Mouse (Mus musculus) gastrocnemius, postnatal 10 days (tissue): ENCODE measurements around the gene Gm17349. TPM values are rescaled to one million over a fixed set of nuclear protein-coding genes. Genes with fewer than 3 reads are reported as not detected.

Experiments
- DNase-seq: peaks from one replicate; pipeline ENCODE4 v3.0.0; 2021; ENCODE audit warnings: mixed read lengths
- total RNA-seq, 2 experiments: library from RNA; stranded (reverse); gene quantifications; 2 replicates each; pipeline ENCODE4 v1.2.3; 2021

Gm17349 gene
- total RNA-seq, 2 experiments from 2014 or later, result 2.4 TPM; not detected in 1

DNA sequence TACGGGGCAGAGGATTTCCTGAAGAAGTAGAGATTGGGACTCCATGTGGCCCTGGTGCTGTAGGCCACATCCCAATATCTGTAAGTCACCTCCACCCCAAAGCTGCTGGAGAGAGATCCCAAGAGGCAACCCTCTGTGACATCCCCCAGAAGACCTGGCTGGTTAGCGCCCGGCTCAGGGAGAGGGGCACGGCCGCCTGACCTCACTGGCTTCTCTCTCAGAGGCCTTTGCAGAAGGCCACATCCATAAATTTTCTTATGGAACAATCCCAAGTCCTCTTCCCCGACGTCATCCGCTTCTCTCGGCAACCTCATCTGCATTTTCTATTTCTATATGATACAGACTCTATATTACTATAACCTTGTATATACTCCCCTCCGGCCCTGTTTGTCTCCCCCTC, 5.6 kb downstream of the Gm17349 start:
- DNase-seq, result no peak

GRCm38 (mm10) chr15:99698533-99699085, 6.7 kb downstream of the Gm17349 start:
- DNase-seq, result no peak

DNA sequence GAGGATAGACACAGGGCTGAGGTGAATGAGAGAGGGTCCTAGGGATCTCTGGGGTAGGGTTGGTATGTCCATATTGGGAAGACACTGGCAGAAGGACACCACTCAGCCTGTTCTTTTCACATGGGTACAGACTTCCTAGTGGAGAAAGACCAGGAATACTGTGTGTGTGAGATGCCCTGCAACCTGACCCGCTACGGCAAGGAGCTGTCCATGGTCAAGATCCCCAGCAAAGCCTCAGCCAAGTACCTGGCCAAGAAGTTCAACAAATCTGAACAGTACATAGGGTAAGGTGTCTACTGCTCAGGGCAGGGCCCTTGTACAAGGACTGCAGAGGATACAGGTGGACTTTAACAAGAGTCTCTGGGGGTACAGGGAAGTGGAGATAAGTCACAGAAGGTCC, 8.0 kb downstream of the Gm17349 start:
- no peak for DNase-seq

DNA sequence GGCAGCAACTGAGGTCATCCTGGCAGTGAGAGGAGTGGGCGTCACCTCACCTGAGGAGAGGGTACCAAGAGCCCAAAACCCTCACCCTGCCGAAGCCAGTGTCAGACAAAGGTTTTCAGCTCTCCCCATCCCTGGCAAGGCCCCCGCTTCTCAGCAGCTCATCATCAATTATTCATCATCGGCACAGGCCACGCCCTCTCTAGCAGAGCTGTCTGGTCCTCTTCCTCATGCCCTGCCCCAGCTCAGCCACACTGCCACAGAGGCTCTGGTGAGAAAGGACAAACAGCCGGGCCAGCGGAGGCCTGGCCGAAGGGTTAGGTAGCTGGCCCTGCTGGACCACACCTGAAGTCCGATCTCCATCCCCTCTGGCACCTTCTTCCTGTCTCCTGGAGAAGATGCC, 13.3 kb downstream of the Gm17349 start:
- no peak for DNase-seq

DNA sequence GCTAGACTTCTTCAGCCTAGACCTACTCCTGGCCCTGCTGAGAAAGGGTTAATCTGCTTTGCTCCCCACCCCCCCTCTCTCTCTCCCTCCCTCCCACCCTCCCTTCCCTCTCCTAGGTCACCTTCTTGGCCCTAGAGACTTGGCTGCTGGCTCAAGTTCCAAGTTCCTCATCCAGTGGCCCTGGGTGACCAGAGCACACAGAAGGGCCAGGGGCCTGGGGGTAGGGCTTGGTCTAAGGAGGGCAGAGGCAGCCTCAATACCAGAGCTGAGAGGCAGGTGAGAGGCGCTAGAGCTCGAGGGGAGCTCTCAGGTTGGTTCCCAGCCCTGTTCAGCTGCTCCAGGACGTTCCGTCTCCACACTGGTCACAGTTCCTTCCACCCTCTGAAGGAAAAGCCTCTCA, 14.4 kb downstream of the Gm17349 start:
- no peak for DNase-seq

DNA sequence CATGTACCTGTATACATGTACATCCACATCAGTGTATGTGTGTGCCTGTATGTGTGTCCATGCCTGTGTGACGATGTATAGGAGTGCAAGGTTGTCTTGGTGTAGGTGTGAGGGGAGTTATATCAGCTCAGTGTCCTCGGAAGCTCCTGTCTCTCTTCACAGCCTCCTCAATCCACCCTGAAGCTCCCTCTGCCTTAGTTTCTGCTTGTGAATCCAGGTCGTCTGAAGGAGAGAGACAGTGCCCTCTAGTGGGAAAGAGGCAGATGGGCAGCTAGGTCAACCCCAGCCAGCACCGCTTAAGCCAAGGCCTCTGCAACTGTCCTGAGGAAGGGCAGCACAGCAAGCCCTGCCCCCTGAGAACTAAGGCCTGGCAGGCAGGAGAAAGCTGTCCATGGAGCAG, 16.6 kb downstream of the Gm17349 start:
- DNase-seq, result peak; percentile 43

DNA sequence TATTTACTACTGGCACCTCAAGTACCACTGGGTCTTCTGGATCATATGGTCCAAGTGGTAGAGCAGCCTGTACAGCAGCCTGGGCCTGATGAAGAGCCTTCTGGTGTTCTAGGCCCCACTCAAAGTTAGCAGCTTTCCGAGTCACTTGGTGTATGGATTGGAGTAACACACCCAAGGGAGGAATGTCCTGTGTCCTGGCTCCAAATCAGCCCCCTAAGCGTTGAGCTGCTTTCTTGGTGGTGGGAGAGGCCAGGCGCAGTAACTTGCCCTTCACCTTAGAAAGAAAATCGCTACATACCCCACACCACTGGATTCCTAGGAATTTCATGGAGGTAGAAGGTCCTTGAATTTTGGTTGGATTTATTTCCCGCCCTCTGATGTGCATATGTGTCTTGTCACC, 21.1 kb downstream of the Gm17349 start:
- DNase-seq, result no peak

GRCm38 (mm10) chr15:99682880-99683279, 22.4 kb downstream of the Gm17349 start:
- no peak for DNase-seq

DNA sequence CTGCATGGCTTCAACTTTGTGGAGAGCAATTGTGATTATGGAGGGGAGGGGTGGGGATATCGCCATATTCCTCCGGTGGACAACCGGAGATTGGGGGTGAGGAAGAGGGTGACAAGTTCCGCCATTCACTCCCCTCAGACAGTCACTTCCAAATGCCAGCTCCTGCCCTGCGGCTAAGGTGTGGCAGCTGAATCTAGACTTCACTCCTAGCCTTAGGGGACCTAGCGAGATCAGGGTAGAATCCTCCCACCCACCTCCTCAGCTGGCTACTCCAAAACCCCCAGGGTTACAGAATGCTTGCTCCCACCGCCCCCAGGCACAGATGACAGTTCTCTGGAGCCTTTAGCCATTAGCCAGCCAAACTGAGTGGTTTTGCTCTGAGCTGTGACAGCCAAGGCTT, 26.3 kb downstream of the Gm17349 start:
- DNase-seq, result no peak

DNA sequence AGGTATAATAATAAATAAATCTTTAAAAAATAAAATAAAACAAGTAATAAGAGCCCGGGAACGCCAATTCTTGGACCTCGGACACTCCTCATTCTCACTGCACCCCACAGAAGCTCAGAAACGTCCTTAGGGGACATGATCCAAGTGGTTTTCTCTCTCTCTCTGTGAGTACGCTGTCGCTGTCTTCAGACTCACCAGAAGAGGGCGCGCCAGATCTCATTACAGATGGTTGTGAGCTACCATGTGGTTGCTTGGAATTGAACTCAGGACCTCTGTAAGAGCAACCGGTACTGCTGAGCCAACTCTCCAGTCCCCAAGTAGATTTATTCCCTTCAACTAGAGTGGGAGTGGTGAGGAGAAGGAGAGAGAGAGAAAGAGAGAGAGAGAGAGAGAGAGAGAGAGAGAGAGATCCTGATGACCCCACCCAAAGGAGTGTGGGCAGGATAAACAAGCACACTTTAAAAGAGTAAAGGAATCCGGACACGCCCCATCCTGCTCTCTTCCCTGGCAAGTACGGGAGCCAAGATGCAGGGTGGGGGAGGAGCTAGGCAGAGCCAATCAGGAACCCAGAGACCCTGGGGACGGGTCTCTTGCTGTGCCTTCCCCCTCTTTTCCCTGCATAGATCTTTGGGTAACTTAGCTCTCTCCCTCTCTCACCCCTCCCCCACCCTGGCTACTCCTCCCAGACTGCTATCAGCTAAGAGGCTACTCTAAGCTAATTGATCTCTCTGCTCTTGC, 27.1 kb downstream of the Gm17349 start:
- no peak for DNase-seq

DNA sequence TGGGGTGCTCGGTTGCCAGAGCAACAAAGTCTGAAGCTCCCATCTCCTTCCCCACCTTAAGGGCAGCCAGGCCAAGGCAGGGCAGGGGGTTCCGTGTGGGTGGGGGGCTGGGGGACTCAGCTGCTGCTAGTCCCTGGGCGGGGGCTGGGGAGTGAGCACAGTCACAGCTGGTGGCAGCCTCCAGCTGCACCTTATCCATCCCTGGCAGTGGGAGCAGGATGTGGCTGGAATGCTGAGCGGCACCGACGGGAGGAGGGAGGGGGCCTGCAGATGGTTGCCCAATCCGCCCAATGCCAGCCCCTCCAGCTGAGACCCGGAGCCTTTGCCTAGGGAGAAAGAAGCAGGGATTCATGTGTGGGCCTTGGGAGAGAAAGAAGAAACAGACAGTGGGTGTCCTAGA, 28.2 kb downstream of the Gm17349 start:
- no peak for DNase-seq

- DNase-seq, result no peak
These were observed 30.4 kb downstream of the Gm17349 start for GRCm38 (mm10) chr15:99674866-99675265.

DNA sequence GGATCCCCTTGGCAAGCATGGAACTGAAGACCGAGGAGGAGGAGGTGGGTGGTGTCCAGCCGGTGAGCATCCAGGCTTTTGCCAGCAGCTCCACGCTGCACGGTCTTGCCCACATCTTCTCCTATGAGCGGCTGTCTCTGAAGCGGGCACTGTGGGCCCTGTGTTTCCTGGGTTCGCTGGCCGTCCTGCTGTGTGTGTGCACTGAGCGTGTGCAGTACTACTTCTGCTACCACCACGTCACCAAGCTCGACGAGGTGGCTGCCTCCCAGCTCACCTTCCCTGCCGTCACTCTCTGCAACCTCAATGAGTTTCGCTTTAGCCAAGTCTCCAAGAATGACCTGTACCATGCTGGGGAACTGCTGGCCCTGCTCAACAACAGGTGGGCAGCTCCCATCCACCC, 33.5 kb downstream of the Gm17349 start:
- DNase-seq, result no peak

DNA sequence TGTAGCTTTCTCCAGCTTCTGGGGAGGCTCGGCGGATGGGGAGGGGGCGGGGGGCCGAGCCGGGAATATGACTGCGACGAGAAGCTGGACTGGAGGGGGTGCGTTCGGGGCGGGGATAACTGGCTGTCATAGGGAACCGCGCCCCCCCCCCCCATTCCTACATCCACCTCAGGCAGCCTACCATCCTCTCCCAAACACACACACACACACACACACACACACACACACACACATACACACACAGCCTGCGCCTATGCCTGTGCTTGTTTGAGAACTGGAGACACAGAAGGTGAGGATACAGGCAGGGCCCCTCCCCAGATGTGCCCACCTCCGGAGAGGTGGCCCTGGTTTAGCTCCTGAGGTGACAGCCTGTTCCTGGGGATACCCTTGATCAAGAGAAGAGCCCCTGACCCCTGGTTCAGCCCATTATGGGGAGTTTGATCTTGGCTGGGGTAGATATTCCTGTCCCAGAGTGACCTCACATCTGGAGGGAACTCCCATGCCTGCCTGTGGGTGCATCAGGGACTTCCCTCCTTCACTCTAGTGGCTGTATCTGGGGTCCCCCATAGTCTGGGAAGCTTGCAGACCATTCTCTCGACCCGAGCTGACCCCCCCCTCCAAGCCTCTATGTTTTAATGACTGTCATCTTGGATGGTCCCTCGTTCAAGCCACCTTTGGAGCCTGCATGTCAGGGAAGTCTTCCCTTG, 34.2 kb downstream of the Gm17349 start:
- DNase-seq, result no peak

DNA sequence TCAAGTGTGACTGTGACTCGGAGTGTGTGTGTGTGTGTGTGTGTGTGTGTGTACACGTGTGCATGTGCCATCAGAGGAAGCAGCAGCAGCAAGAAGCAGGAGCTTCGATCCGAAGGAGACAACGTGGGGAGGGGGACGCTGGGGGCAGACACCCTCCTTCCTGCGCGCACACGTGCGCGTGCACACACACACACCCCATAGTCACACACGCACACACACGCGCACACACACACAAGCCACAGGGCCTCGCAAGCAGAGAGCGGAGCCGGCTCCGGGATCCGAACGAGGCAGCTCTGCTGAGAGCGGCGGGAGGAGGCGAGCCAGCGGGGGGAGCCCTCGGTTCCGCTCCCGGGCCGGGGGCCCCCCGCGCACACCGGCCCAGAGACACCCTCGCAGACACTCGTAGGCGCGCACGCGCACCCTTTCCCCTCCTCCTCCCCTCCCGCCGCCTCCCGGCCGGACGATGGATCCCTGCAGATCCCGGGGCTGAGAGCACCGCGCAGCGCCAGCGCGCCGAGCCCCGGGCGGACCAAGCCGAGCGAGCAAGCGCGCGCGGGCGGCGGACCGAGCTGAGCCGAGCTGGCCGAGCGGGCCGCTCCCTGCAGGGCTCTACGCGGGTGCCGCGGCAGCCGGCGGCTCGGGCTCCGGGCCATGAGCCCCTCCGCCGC, 35.0 kb downstream of the Gm17349 start, which contains the start of gene Asic1:
Gene Asic1, plus strand, starts transcription at position 215 of the 668 bp plus-strand sequence.
- DNase-seq, result peak; percentile 77

DNA sequence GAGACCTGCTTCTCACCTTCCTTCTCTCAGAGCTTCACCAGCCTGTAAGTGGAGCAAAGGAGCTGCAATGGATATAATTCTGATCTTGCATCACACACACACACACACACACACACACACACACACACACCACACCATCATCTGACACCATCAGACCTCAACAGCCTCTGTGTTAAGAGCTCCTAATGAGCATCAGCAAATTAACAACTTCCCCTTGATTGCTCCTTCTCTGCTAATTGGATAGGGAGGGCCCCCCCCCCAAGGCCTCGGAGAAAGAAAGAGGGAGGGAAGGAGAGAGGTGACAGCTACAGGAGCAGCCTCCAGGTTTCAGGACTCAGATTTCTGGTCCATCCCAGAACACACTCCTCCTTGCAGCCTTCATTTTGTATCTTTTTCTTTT, 35.9 kb downstream of the Gm17349 start:
- DNase-seq, result no peak

DNA sequence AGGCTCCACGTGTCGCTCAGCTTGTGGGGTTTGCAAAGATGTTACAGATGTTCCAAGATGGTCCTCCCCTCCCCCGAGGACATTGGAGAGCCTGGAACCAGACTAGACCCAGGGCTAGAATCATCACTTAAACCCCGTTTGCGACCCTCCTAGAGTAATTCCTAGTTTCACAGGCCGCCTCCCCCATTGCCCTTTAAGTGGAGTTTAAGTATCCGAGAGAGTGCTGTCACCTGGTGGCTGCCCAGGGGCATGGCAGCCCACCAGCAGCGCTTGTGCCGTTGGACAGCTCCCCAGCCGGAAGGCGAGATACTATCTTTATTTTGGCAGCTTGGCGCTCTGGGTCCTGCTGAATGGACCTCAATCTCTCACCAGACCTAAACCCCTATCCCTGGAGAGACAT, 36.4 kb downstream of the Gm17349 start:
- peak; percentile 80 for DNase-seq

DNA sequence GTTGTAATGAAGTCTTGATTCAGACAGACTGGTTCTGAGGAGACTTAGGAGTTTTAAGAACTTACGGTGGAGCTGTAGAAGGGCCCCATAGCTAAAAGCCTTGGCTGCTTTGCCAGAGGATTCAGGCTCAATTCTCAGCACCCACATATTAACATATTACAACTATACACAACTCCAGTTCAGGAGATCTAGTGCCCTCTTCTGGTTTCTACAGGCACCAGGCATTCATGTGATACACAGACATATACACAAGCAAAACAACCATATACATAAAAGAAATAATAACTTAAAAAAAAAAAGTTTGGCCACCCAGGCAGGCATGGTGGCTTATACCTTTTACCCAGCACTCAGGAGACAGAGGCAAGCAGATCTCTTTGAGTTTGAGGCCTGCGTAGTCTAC, 37.7 kb downstream of the Gm17349 start:
- DNase-seq, result no peak

DNA sequence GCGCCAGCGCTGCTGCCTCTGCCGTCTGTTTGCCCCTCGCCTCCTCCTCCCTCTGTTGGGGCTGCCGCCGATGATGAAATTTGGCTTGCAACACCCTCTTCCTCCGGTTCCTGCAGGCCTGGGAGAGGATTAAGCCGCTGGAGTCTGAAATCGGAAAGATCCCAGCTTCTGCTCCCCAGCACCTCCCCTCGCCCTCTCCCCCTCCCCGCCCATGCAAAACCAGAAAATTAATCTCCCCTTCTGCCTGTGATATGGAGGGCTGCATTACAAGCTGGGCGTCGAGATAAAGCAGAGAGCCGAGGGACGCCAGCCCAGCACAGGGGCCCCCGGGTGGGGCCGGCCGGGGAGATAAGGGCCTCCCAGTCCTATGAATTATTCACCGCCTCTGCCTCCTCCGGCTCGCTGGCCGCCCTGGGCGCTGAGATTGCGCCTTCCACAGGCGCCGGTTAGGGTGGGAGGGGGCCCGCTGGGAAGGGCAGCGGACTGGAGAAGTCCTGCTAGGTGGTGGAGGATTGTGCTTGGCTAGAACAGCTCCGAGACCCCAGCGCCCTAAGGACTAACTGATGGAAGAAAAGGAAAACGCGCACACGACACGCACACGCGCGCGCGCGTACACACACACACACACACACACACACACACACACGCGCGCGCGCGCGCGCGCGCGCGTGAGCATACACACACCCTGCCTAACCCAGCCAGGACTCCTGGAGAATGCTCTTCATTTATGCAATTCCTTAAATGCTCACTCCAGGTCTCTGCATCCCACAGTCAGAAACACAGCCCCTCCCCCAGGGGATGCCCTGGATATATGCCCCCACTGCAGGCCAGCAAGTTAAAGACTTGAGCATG, 40.5 kb downstream of the Gm17349 start:
- peak; percentile 36 for DNase-seq

GRCm38 (mm10) chr15:99663964-99664599, 41.2 kb downstream of the Gm17349 start:
- no peak for DNase-seq

- no peak for DNase-seq
These were observed 42.9 kb downstream of the Gm17349 start for GRCm38 (mm10) chr15:99662371-99662770.
